In the genomic region with DNA sequence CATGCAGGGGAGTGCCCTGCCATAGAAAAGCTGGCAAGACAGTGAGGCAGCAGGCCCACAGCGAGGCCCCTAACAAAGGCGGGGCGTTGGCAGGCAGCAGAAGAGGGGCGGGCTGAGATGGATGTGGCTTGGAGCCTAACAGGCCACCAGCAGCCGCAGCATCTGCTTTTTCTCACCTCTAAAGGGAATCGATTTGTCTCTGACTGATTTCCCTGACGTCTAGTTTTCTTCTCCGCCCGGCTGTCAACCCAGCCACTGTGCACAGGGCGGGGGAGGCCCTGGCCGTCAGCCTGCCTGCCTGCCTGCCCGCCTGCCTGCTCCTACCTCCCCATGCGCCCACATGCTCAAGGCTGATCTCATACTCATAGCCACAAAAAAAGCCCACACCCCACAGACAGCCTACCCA, we compare ENCODE assay signal across 9 mouse cellular contexts. TPM values are rescaled to one million over a fixed set of nuclear protein-coding genes. Genes with fewer than 3 reads are reported as not detected.
DNase-seq lines count a peak whose midpoint lies in the region; ATAC-seq and TF ChIP-seq lines count a peak whose summit lies in the region.
"Had no signal": no experiment of that assay in that cellular context is flagged by ENCODE, and none has a peak within 500 bp of the region (broad histone marks: within the 10 kb centered on the region; RNA-seq: fewer than 3 reads in every experiment).

No protein-coding gene starts in this region.

- H3K4me3 ChIP-seq in forebrain, embryonic 10.5 days: no peak overlapping the region
- no peak overlapping the region for H3K4me3 ChIP-seq in hindbrain, embryonic 13.5 days
- H3K4me3 ChIP-seq in midbrain, postnatal 0 days (ENCODE audit: low read depth, low read length): no peak overlapping the region

- peaks cover 5% of the 10 kb centered on the region for H3K27me3 ChIP-seq in forebrain, embryonic 10.5 days (ENCODE audit: poor library complexity, severe bottlenecking)
- H3K27me3 ChIP-seq in hindbrain, embryonic 13.5 days: 0 out of 2 replicates have a peak, but pooled peaks cover 5% of the 10 kb centered on the region
- no peaks in the 10 kb centered on the region for H3K27me3 ChIP-seq in midbrain, postnatal 0 days (ENCODE audit: insufficient read depth, low read length)

- H3K4me1 ChIP-seq in forebrain, embryonic 10.5 days: peaks cover 17% of the 10 kb centered on the region
- peaks cover 28% of the 10 kb centered on the region for H3K4me1 ChIP-seq in hindbrain, embryonic 13.5 days (replicated peaks)
- no peaks in the 10 kb centered on the region for H3K4me1 ChIP-seq in midbrain, postnatal 0 days (ENCODE audit: insufficient read depth, low read length)

- TF ChIP-seq CTCF in midbrain, postnatal 0 days (IDR thresholded peaks at IDR 0.05): no peak

- no peaks in the 10 kb centered on the region for H3K36me3 ChIP-seq in forebrain, embryonic 10.5 days (replicated peaks)
- no peaks in the 10 kb centered on the region for H3K36me3 ChIP-seq in hindbrain, embryonic 13.5 days
- no peaks in the 10 kb centered on the region for H3K36me3 ChIP-seq in midbrain, postnatal 0 days (ENCODE audit: insufficient read depth, low read length)

- H3K27ac ChIP-seq in forebrain, embryonic 10.5 days: peak overlapping the region; percentile 73
- peak overlapping the region; percentile 94 for H3K27ac ChIP-seq in hindbrain, embryonic 13.5 days
- H3K27ac ChIP-seq in midbrain, postnatal 0 days (ENCODE audit: low read depth, low read length): no peak overlapping the region
- H3K27ac ChIP-seq: macrophage had no signal

- H3K9ac ChIP-seq in hindbrain, embryonic 13.5 days: peak overlapping the region; percentile 51
- no peak overlapping the region for H3K9ac ChIP-seq in midbrain, postnatal 0 days (replicated peaks; ENCODE audit: low read length, poor library complexity, severe bottlenecking)

- no peaks in the 10 kb centered on the region for H3K9me3 ChIP-seq in forebrain, embryonic 10.5 days
- no peaks in the 10 kb centered on the region for H3K9me3 ChIP-seq in hindbrain, embryonic 13.5 days
- no peaks in the 10 kb centered on the region for H3K9me3 ChIP-seq in midbrain, postnatal 0 days (ENCODE audit: low read length)

- peak; percentile 91 for ATAC-seq in hindbrain, embryonic 13.5 days (ENCODE audit: low FRiP score)
- ATAC-seq in midbrain, postnatal 0 days (ENCODE audit: low FRiP score): peak; percentile 78

- WGBS in forebrain, embryonic 10.5 days: 76% methylated on average over 13 of the region's 13 CpGs
- 17% methylated on average over 13 of the region's 13 CpGs for WGBS in hindbrain, embryonic 13.5 days
- 32% methylated on average over 13 of the region's 13 CpGs for WGBS in midbrain, postnatal 0 days

- peak; percentile 52 for DNase-seq in CD4-positive, CD25-positive, alpha-beta regulatory T cell, adult 2 months (ENCODE audit: low read depth, low spot score)
- DNase-seq in adrenal gland, postnatal 14 days: peak; percentile 41
- DNase-seq in forebrain, embryonic 10.5 days (ENCODE audit: extremely low spot score, low spot score): no peak
- DNase-seq in left cerebral cortex, postnatal 25 days (ENCODE audit: low spot score in 2 of 2): peak; percentile 57 to 78
- DNase-seq in midbrain, postnatal 0 days (ENCODE audit: low spot score): peak; percentile 88
- peak; percentile 65 for DNase-seq in thymus, postnatal 14 days
- DNase-seq in Muller cell, postnatal 12 days (ENCODE audit: inconsistent ontology term): no peak

- no peak overlapping the region for H3K4me2 ChIP-seq in hindbrain, embryonic 13.5 days
- H3K4me2 ChIP-seq in midbrain, postnatal 0 days (ENCODE audit: low read depth, low read length, poor library complexity, severe bottlenecking): no peak overlapping the region

- intact Hi-C loops in left cerebral cortex, postnatal 25 days (cut with DNase I): no loop called here

RNA-seq across cellular contexts. Expression of a gene that starts 37.4 kb away (rescaled TPM):
- 96.4 and 96.9 TPM in 2 replicates for total RNA-seq in adrenal gland, postnatal 14 days (2021)
- 38.8 and 42.5 TPM in 2 replicates for polyA plus RNA-seq in forebrain, embryonic 10.5 days (2016; fragmentation: Nextera tagmentation; extraction: Ambion mirVana)
- 58.5 and 65.3 TPM in 2 replicates for polyA plus RNA-seq in hindbrain, embryonic 13.5 days (2015; fragmentation: Nextera tagmentation; extraction: Ambion mirVana)
- 10 to 100 TPM; 85.1 to 95.2 TPM for total RNA-seq in left cerebral cortex, postnatal 25 days (2021)
- 130 and 134 TPM in 2 replicates for total RNA-seq in midbrain, postnatal 0 days (2014; rRNA removed)
- polyA plus RNA-seq in midbrain, postnatal 0 days (2015; fragmentation: Nextera tagmentation; extraction: Ambion mirVana): 44.0 and 51.7 TPM in 2 replicates

Comparison
In these comparisons a context has a peak if more than half of its experiments do, and no peak if none do; other contexts are left out.
1. DNase-seq: peak in CD4-positive, CD25-positive, alpha-beta regulatory T cell, adult 2 months (single experiment), adrenal gland, postnatal 14 days (single experiment), left cerebral cortex, postnatal 25 days (2 of 2), midbrain, postnatal 0 days (single experiment) and thymus, postnatal 14 days (single experiment); none in forebrain, embryonic 10.5 days (single experiment) and Muller cell, postnatal 12 days (single experiment).